Mouse (Mus musculus): Measurements from ENCODE around the gene Taf5.

The Taf5 gene

DNA sequence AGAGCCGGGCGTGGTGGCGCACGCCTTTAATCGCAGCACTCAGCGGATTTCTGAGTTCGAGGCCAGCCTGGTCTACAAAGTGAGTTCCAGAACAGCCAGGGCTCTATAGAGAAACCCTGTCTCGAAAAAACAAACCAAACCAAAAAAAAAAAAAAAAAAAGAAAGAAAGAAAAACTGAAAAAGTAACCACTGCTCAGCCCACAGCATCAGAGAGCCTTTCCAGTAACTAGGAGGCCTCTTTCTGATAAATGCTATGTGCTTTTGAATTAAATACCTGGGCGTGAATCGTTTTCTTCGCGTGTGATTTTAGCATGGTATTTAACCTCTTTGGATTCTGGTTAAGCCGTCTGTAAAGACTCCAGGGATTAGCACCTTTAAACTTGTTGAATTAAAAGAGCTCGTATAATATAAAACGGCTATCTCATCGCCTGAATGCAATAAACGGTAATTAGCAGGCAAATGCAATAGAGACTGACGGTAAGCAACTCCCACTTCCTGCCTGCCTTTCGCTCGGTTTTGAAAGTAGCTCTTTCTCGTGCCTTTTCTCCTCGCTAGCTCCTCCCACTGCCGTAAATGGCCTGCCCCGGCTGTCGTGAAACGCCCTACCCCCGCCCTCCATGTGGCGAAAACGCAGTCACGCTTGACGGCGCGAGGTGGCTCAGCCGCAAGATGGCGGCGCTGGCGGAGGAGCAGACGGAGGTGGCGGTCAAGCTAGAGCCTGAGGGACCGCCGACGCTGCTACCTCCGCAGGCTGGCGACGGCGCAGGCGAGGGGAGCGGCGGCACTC lies at the start of gene Taf5:
Gene Taf5 (plus strand): TSS at position 651 of the 787 bp plus-strand sequence.
- no peak; the same call in 1 of the 2 replicates for TF ChIP-seq GATA4 (IDR thresholded peaks at IDR 0.05; ENCODE audit: insufficient replicate concordance, low read length)

DNA sequence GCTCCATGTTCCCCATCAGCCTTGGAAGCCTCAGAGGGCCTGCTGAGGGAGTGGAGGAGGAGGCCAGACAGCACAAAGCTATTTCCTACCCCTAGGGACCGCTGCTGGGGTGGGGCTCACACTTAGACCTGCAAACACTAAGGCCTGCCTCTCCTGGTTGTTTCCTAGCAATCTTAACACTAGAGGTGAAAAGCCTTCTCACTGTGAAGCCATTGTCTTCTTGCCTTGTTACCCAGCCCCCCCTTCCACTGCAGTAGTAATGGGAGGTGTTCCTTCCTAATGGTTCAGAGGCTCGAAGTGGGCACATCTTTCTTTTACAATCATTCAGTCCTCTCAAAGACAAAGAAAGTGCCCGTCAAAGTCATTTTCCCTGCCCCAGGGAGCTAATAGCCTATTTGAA lies 49.7 kb upstream of the Taf5 start:
- no peak for TF ChIP-seq GATA4 (IDR thresholded peaks at IDR 0.05; ENCODE audit: insufficient replicate concordance, low read length)

DNA sequence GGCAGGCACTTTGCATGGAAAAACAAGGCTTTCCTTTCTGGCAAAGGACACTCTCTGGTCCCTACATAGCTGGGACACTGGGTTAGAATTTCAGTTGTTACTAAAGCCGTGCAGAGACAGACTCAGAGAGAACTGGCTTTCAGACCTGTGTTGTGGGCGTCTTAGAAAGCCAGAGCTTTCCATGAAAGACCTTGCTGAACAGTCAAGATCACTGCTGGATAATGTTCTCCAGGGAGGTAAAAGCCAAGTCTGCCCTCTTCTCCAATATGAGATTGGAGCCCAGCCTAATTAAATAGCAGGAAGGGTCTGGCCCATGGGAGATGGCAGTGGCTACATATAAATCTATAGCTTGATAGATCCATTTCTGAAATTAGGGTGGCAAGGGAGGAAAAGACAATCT lies 49.2 kb upstream of the Taf5 start:
- no peak for TF ChIP-seq GATA4 (IDR thresholded peaks at IDR 0.05; ENCODE audit: insufficient replicate concordance, low read length)

DNA sequence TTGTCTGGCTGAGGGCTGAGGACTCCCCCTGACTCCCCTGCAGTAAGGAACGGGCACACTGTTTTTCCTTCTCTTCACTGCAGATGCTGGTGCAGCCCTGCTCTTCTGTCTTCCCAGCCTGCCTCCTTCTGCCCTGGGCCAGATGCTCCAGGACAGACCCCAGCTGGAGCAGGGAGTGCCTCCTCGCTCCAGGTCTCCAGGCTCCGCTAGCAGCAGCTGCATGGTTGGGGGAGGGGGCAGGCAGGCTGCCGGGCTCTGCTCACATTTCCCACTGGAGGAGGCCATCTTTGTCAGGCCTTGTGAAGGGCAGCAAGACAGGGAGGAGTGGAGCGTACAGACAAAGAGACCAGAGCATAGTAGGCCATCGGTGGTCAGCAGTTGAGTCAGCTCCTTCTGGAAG lies 48.2 kb upstream of the Taf5 start:
- no peak for TF ChIP-seq GATA4 (IDR thresholded peaks at IDR 0.05; ENCODE audit: insufficient replicate concordance, low read length)

DNA sequence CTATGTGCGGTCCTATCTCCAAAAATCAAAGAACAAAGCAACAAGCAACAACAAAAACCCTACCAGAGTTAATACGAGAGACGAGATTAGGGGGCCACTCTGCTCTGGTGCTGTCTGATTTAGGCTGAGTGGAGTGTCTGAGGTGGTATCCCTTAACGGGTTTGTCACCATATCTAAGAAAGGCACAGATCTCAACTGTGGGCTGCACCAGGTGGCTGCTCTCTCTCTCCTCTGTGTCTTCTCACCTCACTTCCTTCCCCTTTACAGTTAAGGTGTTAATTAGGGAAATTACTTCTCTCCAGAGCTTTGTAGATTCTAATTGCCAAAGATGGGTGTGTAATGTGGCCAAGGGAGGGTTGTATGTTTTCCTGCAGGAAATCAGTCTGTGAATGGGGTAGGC lies 44.8 kb upstream of the Taf5 start:
- TF ChIP-seq GATA4 (IDR thresholded peaks at IDR 0.05; ENCODE audit: insufficient replicate concordance, low read length), result no peak

DNA sequence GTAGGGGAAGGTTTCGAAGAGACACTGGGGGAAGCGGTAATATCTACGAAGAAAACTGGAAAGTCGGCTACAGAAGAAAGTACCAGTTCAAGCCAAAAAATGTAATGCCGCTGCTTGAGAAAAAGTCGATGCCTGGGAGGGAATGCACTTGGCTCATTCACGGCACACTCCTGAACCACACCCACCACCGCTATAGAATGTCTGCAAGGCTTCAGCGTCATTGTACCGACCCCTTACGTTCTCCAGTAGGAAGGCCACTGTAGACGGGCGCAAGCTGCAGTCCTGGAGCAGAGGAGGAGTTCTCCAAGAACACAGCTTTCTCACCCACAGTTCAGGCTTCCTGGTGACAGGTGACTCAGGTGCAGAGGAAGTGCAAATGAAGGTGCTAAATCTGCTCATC lies 44.0 kb upstream of the Taf5 start:
- TF ChIP-seq GATA4 (IDR thresholded peaks at IDR 0.05; ENCODE audit: insufficient replicate concordance, low read length), result no peak

DNA sequence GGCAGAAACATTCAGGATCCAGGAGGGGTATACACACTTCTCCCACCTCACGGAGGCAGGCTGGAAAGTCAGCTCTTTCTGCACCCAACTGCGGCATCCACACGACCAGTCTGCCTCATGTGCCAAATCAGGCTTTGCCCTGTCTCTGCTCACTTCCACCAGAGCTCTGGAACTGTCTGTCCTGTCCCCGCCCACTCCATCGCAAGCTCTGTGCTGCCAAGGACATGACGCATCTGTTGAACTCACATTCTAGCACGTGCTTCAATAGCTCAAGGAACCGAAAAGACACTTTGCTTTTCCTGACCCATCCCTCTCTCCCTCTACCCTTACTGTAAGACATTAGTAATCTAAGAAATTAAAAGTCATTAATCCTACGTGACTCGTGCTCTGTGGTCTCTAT lies 42.6 kb upstream of the Taf5 start:
- TF ChIP-seq GATA4 (IDR thresholded peaks at IDR 0.05; ENCODE audit: insufficient replicate concordance, low read length), result no peak

DNA sequence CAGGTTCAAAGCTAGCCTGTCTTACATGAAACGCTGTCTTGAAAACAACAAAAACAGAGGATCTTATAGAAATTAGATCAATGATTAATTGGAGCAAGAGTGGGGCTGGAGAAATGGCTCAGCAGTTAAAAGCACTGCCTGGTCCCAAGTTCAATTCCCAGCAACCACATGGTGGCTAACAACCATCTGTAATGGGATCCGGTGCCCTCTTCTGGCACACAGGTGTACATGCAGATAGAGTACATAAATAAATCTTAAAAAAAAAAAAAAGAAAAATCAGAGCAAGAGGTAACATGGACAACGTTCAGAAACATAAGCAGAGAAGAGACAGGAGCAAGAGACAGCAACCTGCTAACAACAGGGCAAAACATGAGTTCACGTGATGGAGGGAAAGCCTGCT lies 41.0 kb upstream of the Taf5 start:
- TF ChIP-seq GATA4 (IDR thresholded peaks at IDR 0.05; ENCODE audit: insufficient replicate concordance, low read length), result no peak

DNA sequence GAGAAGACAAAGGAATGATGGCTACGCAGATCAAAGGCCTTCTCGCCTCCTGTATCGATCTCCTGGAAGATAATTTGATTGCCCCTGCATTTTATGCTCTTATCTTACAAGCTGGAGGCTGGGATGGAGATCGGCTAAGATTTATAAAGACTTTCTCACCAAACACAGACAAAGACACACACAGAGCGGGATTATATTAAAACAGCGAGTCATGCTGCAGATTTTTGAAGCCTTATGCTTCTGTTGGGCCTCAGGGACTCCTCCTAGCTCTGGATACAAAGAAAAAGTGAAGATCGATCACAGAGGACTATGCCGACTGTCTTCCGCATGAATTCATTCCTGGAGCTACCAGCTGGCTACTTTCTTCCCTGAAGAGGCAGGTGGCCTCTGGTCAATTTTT lies 37.8 kb upstream of the Taf5 start:
- no peak for TF ChIP-seq GATA4 (IDR thresholded peaks at IDR 0.05; ENCODE audit: insufficient replicate concordance, low read length)

DNA sequence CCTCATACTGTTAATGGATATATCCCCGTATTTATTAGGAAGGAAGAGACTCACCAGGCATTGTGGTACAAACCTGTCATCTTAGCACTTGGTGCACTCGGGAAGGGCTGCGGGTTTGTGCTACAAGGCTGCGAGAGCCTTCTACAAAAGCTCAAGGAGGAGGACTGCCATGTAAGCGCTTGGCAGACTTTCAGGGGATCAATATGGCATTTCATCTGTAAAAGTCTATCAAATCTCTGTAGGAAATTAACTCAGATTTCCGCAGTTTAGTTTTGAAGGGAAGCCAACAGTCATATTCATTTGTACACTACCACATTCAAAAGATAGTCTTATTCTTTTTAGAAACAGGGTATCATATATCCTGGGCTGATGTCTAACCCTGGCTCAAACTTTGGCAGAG lies 35.8 kb upstream of the Taf5 start:
- TF ChIP-seq GATA4 (IDR thresholded peaks at IDR 0.05; ENCODE audit: insufficient replicate concordance, low read length), result no peak

DNA sequence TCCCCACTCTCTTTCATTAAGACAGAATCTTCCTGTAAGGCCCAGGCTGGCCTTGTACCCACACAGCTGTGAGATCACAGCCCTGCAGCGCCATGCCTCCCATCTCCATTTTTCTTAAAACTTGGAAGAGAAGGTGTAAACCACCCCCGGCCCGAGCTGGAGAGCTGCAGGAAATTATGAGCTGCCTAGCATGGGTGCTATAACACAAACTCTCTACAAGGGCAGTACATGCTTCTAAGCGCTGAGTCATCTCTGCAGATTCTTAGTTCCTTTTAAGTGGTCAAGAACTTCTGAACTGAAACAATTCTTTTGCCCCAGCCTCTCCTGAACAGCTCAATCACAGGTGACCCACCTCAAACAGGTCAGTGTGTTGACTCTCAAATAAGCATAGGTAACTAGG lies 32.6 kb upstream of the Taf5 start:
- no peak for TF ChIP-seq GATA4 (IDR thresholded peaks at IDR 0.05; ENCODE audit: insufficient replicate concordance, low read length)

DNA sequence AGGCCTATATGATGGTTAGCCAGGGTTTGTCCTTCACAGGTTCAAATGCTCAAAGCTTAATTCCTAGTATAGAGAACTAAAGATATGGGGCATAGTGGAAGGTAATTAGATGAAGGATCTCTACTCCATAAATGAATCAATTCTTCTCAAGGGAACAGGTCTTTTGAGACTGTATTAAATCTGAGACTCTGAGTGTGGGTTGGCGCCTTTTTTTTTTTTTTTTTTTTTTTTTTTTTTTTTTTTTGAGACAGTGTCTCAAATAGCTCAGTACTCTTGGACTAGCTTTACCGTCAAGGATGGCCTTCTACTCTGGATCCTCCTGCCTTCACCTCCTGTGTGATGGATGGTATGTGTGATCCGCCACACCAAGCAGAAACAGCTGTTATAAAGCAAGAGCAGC lies 30.9 kb upstream of the Taf5 start:
- no peak for TF ChIP-seq GATA4 (IDR thresholded peaks at IDR 0.05; ENCODE audit: insufficient replicate concordance, low read length)

DNA sequence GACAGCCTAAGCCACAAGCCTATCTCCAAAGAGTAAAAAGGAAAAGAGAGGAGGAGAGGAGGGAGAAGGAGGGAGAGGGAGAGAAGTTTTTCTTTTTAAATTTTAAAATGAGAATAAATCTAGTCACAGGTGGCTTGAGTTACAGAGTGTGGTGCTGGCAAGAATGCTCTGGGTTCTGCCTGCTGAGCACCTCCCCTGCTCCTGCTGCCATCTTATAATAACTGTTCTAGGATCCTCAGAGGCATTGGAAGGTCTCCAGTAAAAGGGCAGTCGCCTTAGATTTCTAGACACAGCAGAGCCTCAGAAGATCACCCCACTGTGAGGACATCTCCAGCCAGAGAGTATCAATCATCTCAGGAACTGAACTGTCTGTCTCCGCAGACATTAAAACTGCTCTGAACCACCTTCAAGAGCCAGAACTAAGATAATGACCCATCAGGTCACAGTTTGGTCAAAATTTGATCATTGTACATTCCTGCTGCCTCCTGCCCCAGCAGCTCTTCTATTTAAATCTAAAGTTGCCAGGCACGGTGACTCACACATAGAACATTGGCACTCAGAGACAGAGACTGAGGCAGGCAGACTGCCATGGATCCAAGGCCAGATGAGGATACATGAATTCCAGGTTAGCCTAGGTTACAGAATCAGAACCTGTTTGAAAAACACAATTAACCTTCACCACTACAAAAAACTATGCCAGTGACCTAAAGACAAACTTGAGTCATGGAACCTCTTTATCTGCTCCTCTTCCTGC lies 26.6 kb upstream of the Taf5 start:
- no peak for TF ChIP-seq GATA4 (IDR thresholded peaks at IDR 0.05; ENCODE audit: insufficient replicate concordance, low read length)

DNA sequence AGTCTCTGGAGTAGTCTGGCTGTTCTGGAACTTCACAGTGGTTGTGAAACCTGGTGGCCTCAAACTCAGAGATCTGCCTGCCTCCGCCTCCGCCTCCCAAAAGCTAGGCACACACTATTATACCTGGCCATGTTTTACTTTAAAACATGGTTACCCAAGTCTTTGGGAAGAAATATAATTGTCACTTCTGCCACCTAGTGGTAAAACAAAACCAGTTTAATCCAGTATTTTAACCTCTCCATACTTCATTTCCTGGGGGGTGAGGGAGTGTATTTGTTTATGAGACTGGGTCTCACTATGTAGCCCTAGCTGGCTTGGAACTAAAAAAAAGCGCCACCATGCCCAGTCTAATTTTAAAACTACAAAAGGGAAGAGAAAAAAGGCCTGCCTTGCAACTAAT lies 23.9 kb upstream of the Taf5 start:
- no peak for TF ChIP-seq GATA4 (IDR thresholded peaks at IDR 0.05; ENCODE audit: insufficient replicate concordance, low read length)

DNA sequence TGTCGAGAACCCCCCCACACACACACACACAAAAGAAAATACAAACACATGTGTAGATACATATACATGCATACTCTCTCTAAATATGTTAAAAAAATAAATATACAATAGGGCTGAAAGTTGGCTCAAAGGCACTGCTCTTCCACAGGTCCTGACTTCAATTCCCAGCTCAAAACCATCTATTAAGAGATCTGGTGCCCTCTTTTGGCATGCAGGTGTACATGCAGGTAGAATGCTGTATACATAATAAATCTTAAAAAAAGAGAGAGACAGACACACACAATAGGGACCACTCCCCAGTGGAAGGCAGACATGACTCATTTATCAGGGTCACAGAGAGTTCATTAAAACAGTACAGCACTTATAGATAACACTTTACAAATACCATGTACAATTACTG lies 21.2 kb upstream of the Taf5 start:
- no peak for TF ChIP-seq GATA4 (IDR thresholded peaks at IDR 0.05; ENCODE audit: insufficient replicate concordance, low read length)

DNA sequence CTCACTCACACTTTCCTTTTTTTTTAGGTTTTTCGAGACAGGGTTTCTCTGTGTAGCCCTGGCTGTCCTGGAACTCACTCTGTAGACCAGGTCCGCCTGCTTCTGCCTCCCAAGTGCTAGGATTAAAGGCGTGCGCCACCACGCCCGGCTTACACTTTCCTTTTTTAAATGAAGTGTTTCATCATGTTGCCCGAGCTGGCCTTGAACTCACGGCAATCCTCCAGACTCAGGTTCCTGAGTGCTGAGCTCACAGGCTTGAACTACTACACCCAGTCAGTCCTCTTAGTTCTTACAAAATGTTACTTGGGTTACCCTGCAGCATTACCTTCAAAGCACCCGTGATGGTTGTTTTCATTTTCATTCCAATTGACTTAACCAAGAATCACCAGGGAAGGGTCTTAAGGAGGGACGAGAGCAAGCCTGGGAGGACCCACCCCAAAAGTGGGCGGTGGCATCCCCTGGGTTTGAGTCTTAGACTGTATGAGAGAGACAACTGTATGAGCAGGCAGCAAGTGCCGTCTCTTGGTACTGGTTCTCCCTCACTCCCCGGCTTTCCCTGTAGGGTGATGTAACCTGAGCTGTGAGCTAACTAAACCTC lies 20.2 kb upstream of the Taf5 start:
- TF ChIP-seq GATA4 (IDR thresholded peaks at IDR 0.05; ENCODE audit: insufficient replicate concordance, low read length), result no peak
